Mouse (Mus musculus) embryonic fibroblast, embryonic 13.5 days (primary cell): ENCODE measurements around the gene Arrdc3.

Source experiments
- CTCF ChIP-seq: IDR thresholded peaks from 2 replicates; pipeline ENCODE4 v1.5.1; 2011; ENCODE audit warnings: mild to moderate bottlenecking, control low read depth, low read length, moderate library complexity, borderline replicate concordance; ENCODE audit not compliant: insufficient read depth
- POLR2A ChIP-seq: IDR thresholded peaks from 2 replicates; pipeline ENCODE4 v1.6.1; 2011; ENCODE audit warnings: low read depth, mild to moderate bottlenecking, control low read depth, low read length, moderate library complexity

DNA sequence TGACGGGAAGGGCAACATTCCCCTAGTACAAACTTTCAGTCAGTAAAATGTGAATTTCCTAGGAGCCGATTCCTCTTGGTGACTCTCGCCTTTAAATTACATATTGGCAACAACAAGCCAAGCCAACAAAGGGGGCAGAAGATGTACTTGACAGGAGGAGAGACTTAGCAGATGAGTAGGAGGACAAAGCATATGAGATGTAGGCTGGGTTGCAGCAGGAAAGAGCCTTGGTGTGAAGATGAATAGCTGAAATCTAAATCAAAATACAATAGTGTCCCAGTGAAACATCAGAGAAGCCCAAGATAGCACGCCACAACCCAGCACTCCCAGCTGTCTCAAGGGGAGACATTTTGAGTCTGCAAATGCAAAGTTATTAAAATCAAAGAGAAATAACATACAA, 2.4 kb upstream of the Arrdc3 start:
- TF ChIP-seq POLR2A, result no peak
- no peak for TF ChIP-seq CTCF
